Mouse (Mus musculus) liver, postnatal 0 days (tissue): ENCODE results near the gene Trpv2.

Experiments used
- CTCF ChIP-seq: sonication (generic); IDR thresholded peaks from 2 replicates; pipeline ENCODE4 v1.5.1; 2016; ENCODE audit warnings: antibody characterized with exemption, low read depth
- EP300 ChIP-seq: IDR thresholded peaks from 2 replicates; pipeline ENCODE4 v1.6.1; 2016; ENCODE audit warnings: antibody characterized with exemption, low read depth, mild to moderate bottlenecking

DNA sequence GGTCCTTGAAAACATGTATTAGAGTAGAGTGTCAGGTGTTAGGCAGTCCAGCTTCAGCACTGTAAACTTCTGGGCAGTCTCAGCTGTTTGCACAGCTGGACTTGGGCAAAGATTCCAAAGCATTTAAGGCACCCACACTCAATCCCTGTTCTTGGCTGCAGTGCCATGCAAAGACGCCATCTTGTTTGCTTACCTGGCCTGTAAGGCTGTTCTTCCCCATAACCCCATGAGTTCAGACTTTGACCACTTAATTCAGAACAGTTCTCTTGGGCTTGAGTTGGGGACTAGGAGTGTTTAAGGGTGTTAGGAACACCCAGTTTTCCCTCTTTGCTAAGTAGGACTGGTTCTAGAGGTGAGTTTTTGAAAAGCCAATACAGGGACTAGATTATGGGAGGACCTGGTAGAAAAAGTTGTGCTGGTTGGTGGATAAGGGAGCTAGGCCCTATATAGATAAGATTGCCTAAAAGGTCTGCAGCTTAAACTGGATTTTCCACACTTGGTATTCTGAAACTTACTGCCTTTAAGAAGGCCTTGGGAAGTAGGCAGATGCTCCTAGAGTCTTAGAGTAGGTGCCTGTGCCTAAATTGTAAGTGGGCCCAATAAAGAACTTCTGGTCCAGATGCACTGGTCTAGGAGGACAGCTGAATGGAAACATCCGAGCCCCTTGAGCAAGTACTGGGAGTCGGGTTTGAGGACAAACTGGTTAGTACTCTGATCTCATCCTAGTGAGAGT lies 30.8 kb downstream of the Trpv2 start:
- no peak for TF ChIP-seq CTCF
- TF ChIP-seq EP300: no peak
